Mouse (Mus musculus): ENCODE results near the gene Gm20388.

- TF ChIP-seq CTCF (IDR thresholded peaks at IDR 0.05; ENCODE audit: extremely low read depth, insufficient read depth, low read length) (no peak), POLR2A (IDR thresholded peaks at IDR 0.05; ENCODE audit: extremely low read depth, insufficient read depth, low read length) (0 out of 2 replicates have a peak, but pooled peaks have one; percentile 21)
These were observed 3568.0 kb downstream of the Gm20388 start for GRCm38 (mm10) chr8:123478456-123479218.

All from cortical plate, adult 2 months (tissue).